Mouse (Mus musculus) cortical plate, adult 2 months (tissue): ENCODE data around the gene Rgs12.

Experiments
- CTCF ChIP-seq: fragments of 200-500 bp; IDR thresholded peaks from 2 replicates; pipeline ENCODE4 v1.5.1; 2011; ENCODE audit warnings: mild to moderate bottlenecking, control low read depth, low read length; ENCODE audit not compliant: insufficient read depth; ENCODE audit errors: extremely low read depth
- POLR2A ChIP-seq: fragments of 200-500 bp; IDR thresholded peaks from 2 replicates; pipeline ENCODE4 v1.6.1; 2011; ENCODE audit warnings: mild to moderate bottlenecking, low read length, control low read depth; ENCODE audit not compliant: insufficient read depth; ENCODE audit errors: extremely low read depth

DNA sequence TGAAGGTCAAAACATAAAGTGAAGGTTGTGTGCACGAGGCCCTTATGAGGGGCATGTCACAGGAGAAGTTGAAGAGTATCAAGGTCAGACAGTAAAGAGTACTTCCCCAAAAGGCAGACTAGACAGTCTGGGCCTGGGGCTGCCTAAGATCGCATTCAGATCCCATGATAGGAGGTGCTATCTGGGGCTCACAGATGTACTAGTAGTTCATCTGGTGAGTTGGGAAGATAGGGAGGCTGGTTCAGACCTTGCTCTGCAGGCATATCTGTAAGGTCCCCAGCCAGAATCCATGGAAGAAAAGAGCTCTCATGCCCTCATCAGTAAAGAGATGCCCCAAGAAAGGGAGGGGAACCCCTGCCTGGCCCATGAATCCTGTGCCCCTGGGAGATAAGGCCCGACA is 30.5 kb upstream of the Rgs12 start:
- TF ChIP-seq POLR2A (no peak), CTCF (no peak)
